Mouse (Mus musculus) brain, embryonic 14.5 days (tissue): ENCODE results near the gene Zdhhc21. TPM values are rescaled to one million over a fixed set of nuclear protein-coding genes. Genes with fewer than 3 reads are reported as not detected.

Experiments used
- DNase-seq: peaks from one replicate; pipeline ENCODE4 v3.0.0-alpha.2; 2011; ENCODE audit warnings: low read depth
- CTCF ChIP-seq: fragments of 200-500 bp; IDR thresholded peaks from 2 replicates; pipeline ENCODE4 v1.5.1; 2012; ENCODE audit warnings: inconsistent platforms, mild to moderate bottlenecking, moderate library complexity, borderline replicate concordance; ENCODE audit not compliant: insufficient read depth, insufficient read length; ENCODE audit errors: extremely low read depth
- POLR2A ChIP-seq: fragments of 200-500 bp; IDR thresholded peaks from 2 replicates; pipeline ENCODE4 v1.6.1; 2012; ENCODE audit warnings: mild to moderate bottlenecking, inconsistent platforms, borderline replicate concordance; ENCODE audit not compliant: poor library complexity, insufficient read depth, insufficient read length, severe bottlenecking; ENCODE audit errors: extremely low read depth
- polyA plus RNA-seq: library from polyadenylated mRNA; depleted of rRNA; stranded (reverse); fragments of >200 nt; gene quantifications from 2 replicates; pipeline ENCODE4 v1.2.3, GENCODE M21; 2012; rRNA removed

Zdhhc21 gene
- polyA plus RNA-seq, 1 experiment: 14.7 TPM

DNA sequence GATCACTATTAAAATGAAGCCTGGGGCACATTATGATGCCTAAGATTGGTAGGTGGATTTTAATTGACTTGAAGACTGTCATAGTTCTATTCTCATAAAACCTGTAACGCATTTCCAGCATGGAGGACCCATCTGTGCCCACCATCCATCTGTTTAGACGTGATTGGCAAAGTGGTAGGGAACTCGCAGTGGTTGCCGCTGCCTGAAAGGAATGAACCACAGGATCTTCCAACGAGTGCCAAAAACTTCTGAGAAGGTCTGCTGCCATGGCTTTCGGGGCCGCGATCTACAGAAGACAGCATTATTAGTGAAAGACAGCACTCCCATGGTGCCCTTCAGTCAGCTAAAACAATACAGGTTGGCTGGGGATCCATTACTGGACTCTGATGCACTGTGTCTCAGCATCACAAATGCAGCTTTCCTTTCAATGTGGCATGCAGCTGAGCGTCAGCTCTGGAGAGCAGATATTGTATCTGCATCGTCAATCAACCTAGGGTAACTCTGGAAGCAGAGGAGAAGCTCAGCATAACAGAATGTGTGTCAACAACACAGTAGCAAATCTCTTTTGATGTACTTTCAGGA is 53.5 kb downstream of the Zdhhc21 start:
- TF ChIP-seq CTCF (no peak), POLR2A (no peak)
- DNase-seq: peak; percentile 90

GRCm38 (mm10) chr4:82804019-82804418 is 55.7 kb downstream of the Zdhhc21 start:
- peak; percentile 77 for DNase-seq

GRCm38 (mm10) chr4:82793608-82794007 is 66.2 kb downstream of the Zdhhc21 start:
- TF ChIP-seq CTCF (no peak), POLR2A (no peak)
- DNase-seq: no peak

More at GRCm38 (mm10) chr4:82804019-82804418, 55.7 kb downstream of the Zdhhc21 start:
- TF ChIP-seq POLR2A: no peak
- TF ChIP-seq CTCF: peak; percentile 9; the same call in 1 of the 2 replicates

DNA sequence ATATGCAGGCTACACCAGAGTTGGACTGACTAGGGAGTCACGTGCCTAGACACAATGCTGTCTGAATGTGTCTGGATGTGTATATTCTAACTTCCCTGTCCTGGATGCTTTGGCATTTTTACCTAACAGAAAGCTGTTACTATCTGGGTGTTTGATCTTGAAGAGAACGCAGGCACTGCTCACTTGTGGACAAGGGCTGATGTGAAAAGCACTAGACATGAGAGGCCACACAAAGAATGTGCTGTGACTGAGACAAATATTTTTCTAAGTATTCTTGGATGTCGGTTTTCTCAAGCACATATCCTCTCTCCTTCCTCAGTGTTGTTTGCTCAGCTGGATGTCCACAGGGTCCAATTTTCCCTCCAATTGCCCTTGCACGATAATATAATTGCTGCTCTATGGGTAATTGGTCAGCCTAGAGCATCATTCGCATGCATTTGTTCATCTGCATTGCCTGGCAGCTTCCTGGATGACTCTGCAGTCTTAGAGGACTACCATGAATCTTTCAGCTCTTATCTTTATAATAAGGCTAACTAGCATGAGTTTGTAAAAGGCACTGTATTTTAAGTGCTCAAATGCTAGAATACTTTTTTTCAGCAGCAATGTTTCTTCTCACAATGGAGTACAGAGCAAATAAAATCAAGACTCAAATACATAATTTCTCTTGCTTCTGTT is 66.7 kb downstream of the Zdhhc21 start:
- DNase-seq: no peak
- TF ChIP-seq POLR2A (no peak), CTCF (no peak)

GRCm38 (mm10) chr4:82765513-82766216 is 94.1 kb downstream of the Zdhhc21 start:
- no peak for TF ChIP-seq POLR2A
- TF ChIP-seq CTCF: no peak
- DNase-seq: peak; percentile 81

DNA sequence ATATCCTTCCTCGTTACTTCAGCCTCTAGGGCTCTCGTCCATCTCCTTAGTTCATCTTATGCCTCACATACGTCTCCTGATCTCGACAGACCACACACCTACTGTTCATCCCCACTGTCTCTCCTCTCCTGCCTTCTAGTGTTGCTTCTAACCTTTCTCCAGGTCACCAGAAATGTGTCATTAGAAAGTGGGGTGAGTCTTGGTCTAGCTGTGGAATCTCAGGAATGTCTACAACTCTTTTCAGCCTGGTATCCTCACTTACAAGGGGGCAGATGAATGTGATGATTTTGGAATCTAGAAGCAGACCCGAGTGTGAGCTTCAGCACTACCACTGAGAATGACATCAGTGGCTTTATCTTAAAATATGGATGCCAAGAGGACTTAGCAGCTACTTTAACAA is 96.2 kb downstream of the Zdhhc21 start:
- TF ChIP-seq CTCF: no peak
- no peak for TF ChIP-seq POLR2A
- DNase-seq: no peak

GRCm38 (mm10) chr4:82762430-82763119 is 97.2 kb downstream of the Zdhhc21 start:
- peak; percentile 74 for DNase-seq
- no peak for TF ChIP-seq POLR2A
- TF ChIP-seq CTCF: no peak

GRCm38 (mm10) chr4:82756295-82756626 is 103.5 kb downstream of the Zdhhc21 start:
- TF ChIP-seq POLR2A: no peak
- no peak for TF ChIP-seq CTCF
- DNase-seq: no peak

DNA sequence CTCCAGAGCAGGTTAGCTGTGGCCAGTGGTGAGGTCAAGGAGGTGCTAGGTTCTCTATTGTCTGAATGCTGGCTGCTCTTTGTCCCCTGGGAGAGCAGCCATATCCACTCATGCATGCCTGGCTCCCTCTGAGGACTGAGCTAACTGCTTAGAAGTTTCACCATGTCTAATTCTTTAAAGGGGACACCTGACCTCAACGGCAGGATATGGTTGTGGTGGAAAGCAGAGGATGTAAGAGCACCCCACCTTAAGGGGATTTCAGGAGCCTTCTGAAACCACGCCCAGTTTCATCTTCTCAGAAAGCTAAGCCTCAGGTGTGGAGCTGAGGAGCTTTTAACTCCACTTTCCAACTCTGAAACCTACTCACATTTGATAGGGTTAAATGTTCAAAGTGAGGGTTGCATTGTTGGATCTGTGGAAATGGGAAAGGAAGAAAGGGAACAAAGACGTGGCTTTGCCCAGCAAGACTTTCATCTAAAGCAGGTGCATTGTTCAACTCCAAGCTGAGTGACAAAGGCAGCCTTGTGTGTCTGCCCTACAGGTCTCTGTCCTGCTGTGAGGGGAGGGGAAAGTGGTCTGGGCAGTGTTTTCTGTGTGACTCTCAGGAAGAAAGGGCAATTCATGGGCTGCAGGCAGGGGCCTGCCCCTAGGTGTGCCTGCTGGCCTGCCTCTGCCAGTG is 104.0 kb downstream of the Zdhhc21 start:
- peak; percentile 65 for DNase-seq

More for the DNA sequence above, 104.0 kb downstream of the Zdhhc21 start:
- TF ChIP-seq POLR2A (no peak), CTCF (no peak)

Other genes with a start within 250 kb of the Zdhhc21 start
- 69.3 and 78.5 TPM in 2 replicates for gene Nfib, start 154.2 kb downstream of the Zdhhc21 start, polyA plus RNA-seq
- 0.05 and 0.21 TPM in 2 replicates for gene Cer1, start 25.2 kb upstream of the Zdhhc21 start, polyA plus RNA-seq
- gene Frem1, start 192.4 kb upstream of the Zdhhc21 start, polyA plus RNA-seq: 6.0 and 6.1 TPM in 2 replicates